Mouse (Mus musculus): ENCODE data around the gene Gm6217.

DNA sequence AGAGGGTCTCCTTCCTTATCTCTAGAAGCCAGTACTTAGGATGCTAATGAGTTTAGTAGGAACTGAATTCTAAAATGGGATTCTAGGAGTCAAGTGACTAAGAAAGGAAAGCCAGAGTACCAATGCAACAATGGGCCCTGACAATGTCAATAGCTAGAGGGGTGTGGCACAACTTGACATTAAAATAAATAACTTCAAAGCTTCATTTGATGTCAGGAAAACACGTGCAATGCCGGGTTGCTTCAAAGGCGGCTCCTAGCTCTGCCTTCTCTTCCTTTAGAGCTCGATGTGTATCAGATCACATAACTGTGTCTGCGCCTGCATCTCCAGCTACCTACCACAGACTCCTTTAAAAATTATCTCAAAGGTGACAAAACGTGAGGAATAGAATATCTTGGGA lies 42.7 kb upstream of the Gm6217 start:
- TF ChIP-seq EP300 (IDR thresholded peaks at IDR 0.05; ENCODE audit: low read depth) (no peak), CTCF (IDR thresholded peaks at IDR 0.05; ENCODE audit: low read depth) (no peak)

Measured in liver, embryonic 14.5 days (tissue).